8 mouse cellular contexts compared by ENCODE assay signal in genomic region chr11:116586801-116587631, GRCm38 (mm10). TPM values are rescaled to one million over a fixed set of nuclear protein-coding genes. Genes with fewer than 3 reads are reported as not detected.
DNase-seq lines count a peak whose midpoint lies in the region; ATAC-seq and TF ChIP-seq lines count a peak whose summit lies in the region.

No protein-coding gene starts in this region.

- H3K4me1 ChIP-seq in heart, embryonic 16.5 days (ENCODE audit: control insufficient read depth, insufficient read depth, low read length), result peaks cover 4% of the 10 kb centered on the region; the same call in 1 of the 2 replicates
- H3K4me1 ChIP-seq in liver, embryonic 13.5 days (replicated peaks), result peaks cover 39% of the 10 kb centered on the region
- H3K4me1 ChIP-seq in stomach, postnatal 0 days (replicated peaks; ENCODE audit: control insufficient read depth, insufficient read depth), result no peaks in the 10 kb centered on the region

- ATAC-seq in erythroblast, adult 5-6 weeks (replicated peaks; ENCODE audit: low FRiP score, poor library complexity, severe bottlenecking), result peak; percentile 80
- ATAC-seq in heart, embryonic 16.5 days (replicated peaks; ENCODE audit: extremely low read depth, insufficient read depth, low FRiP score), result peak; percentile 25; the same call in 1 of the 2 replicates
- peak; percentile 78 for ATAC-seq in liver, embryonic 13.5 days (ENCODE audit: low read depth)
- ATAC-seq in stomach, postnatal 0 days (ENCODE audit: low FRiP score, low TSS enrichment), result peak; percentile 82

- no peak overlapping the region for H3K4me3 ChIP-seq in heart, embryonic 16.5 days (ENCODE audit: low read length)
- no peak overlapping the region for H3K4me3 ChIP-seq in liver, embryonic 13.5 days (replicated peaks)
- H3K4me3 ChIP-seq in stomach, postnatal 0 days (ENCODE audit: low read depth, low read length), result no peak overlapping the region

- no peaks in the 10 kb centered on the region for H3K9me3 ChIP-seq in heart, embryonic 16.5 days (replicated peaks; ENCODE audit: control insufficient read depth, low read length)
- no peaks in the 10 kb centered on the region for H3K9me3 ChIP-seq in liver, embryonic 13.5 days (replicated peaks)
- no peaks in the 10 kb centered on the region for H3K9me3 ChIP-seq in stomach, postnatal 0 days (ENCODE audit: control insufficient read depth, low read length)

- no peak overlapping the region for H3K4me2 ChIP-seq in heart, embryonic 16.5 days (ENCODE audit: low read depth, low read length)
- H3K4me2 ChIP-seq in liver, embryonic 13.5 days, result no peak overlapping the region
- H3K4me2 ChIP-seq in stomach, postnatal 0 days (replicated peaks; ENCODE audit: low read depth), result no peak overlapping the region; the same call in 1 of the 2 replicates

- no peak overlapping the region for H3K9ac ChIP-seq in heart, embryonic 16.5 days (ENCODE audit: low read length)
- no peak overlapping the region for H3K9ac ChIP-seq in liver, embryonic 13.5 days
- no peak overlapping the region for H3K9ac ChIP-seq in stomach, postnatal 0 days (ENCODE audit: low read length)

- DNase-seq in CD8-positive naive resting alpha-beta T cell, adult 2 months (ENCODE audit: low read depth in 2 of 2, low spot score in 2 of 2), result peak; percentile 72 to 73
- DNase-seq in brain, adult 2 months (ENCODE audit: low read depth, low spot score), result peak; percentile 70
- DNase-seq in kidney, postnatal 10 days, result peak; percentile 83
- peak; percentile 57 for DNase-seq in liver, embryonic 13.5 days
- DNase-seq in neural tube, embryonic 10.5 days (ENCODE audit: extremely low spot score, low spot score), result peak; percentile 80
- peak; percentile 69 for DNase-seq in stomach, postnatal 0 days (ENCODE audit: low spot score)

- H3K36me3 ChIP-seq in heart, embryonic 16.5 days (ENCODE audit: control insufficient read depth, insufficient read depth), result no peaks in the 10 kb centered on the region
- no peaks in the 10 kb centered on the region for H3K36me3 ChIP-seq in liver, embryonic 13.5 days
- no peaks in the 10 kb centered on the region for H3K36me3 ChIP-seq in stomach, postnatal 0 days (ENCODE audit: control insufficient read depth, insufficient read depth, low read length)

- peak; percentile 95 for TF ChIP-seq CTCF in stomach, postnatal 0 days (IDR thresholded peaks at IDR 0.05; ENCODE audit: low read depth)

- H3K27ac ChIP-seq in heart, embryonic 16.5 days (ENCODE audit: low read length), result no peak overlapping the region
- no peak overlapping the region for H3K27ac ChIP-seq in liver, embryonic 13.5 days
- no peak overlapping the region for H3K27ac ChIP-seq in stomach, postnatal 0 days (replicated peaks)

- WGBS in heart, embryonic 16.5 days, result 27% methylated on average over 23 of the region's 23 CpGs
- 23% methylated on average over 23 of the region's 23 CpGs for WGBS in liver, embryonic 13.5 days (ENCODE audit: insufficient replicate concordance)
- WGBS in stomach, postnatal 0 days, result 23% methylated on average over 23 of the region's 23 CpGs

- 0 out of 2 replicates have a peak, but pooled peaks cover 3% of the 10 kb centered on the region for H3K27me3 ChIP-seq in heart, embryonic 16.5 days (ENCODE audit: control insufficient read depth, insufficient read depth, low read length)
- H3K27me3 ChIP-seq in liver, embryonic 13.5 days, result peaks cover 34% of the 10 kb centered on the region
- no peaks in the 10 kb centered on the region for H3K27me3 ChIP-seq in stomach, postnatal 0 days (ENCODE audit: control insufficient read depth, insufficient read depth, low read length)

- no peak for TF ChIP-seq EP300 in stomach, postnatal 0 days (optimal IDR thresholded peaks at IDR 0.05)

RNA-seq across cellular contexts. Expression of gene Aanat, which starts 0.8 kb away (rescaled TPM):
- total RNA-seq in erythroblast, adult 5-6 weeks (2015; ENCODE audit: low replicate concordance), result not detected in 2 replicates
- not detected in 2 replicates for total RNA-seq in erythroblast, adult 5-6 weeks (2017; ENCODE audit: low replicate concordance)
- polyA plus RNA-seq in heart, embryonic 16.5 days (2015; fragmentation: Nextera tagmentation; extraction: Ambion mirVana), result not detected in 2 replicates
- not detected in 2 replicates for polyA plus RNA-seq in liver, embryonic 13.5 days (2015; fragmentation: Nextera tagmentation; extraction: Ambion mirVana)
- polyA plus RNA-seq in stomach, postnatal 0 days (2015; fragmentation: Nextera tagmentation; extraction: Ambion mirVana), result 0.10 TPM in 1 of 2 replicates, not detected in the other

RNA-seq across cellular contexts. Expression of gene Ube2o, which starts 5.8 kb away (rescaled TPM):
- total RNA-seq in erythroblast, adult 5-6 weeks (2015; ENCODE audit: low replicate concordance), result 473 and 508 TPM in 2 replicates
- 800 and 935 TPM in 2 replicates for total RNA-seq in erythroblast, adult 5-6 weeks (2017; ENCODE audit: low replicate concordance)
- polyA plus RNA-seq in heart, embryonic 16.5 days (2015; fragmentation: Nextera tagmentation; extraction: Ambion mirVana), result 5.5 and 6.9 TPM in 2 replicates
- polyA plus RNA-seq in liver, embryonic 13.5 days (2015; fragmentation: Nextera tagmentation; extraction: Ambion mirVana), result 17.5 and 22.1 TPM in 2 replicates
- polyA plus RNA-seq in stomach, postnatal 0 days (2015; fragmentation: Nextera tagmentation; extraction: Ambion mirVana), result 4.7 and 5.3 TPM in 2 replicates

RNA-seq across cellular contexts. Expression of gene Rhbdf2, which starts 39.8 kb away (rescaled TPM):
- total RNA-seq in erythroblast, adult 5-6 weeks (2015; ENCODE audit: low replicate concordance), result 2.3 and 5.0 TPM in 2 replicates
- total RNA-seq in erythroblast, adult 5-6 weeks (2017; ENCODE audit: low replicate concordance), result 2.8 and 3.2 TPM in 2 replicates
- polyA plus RNA-seq in heart, embryonic 16.5 days (2015; fragmentation: Nextera tagmentation; extraction: Ambion mirVana), result 9.9 and 10.3 TPM in 2 replicates
- 5.8 and 6.6 TPM in 2 replicates for polyA plus RNA-seq in liver, embryonic 13.5 days (2015; fragmentation: Nextera tagmentation; extraction: Ambion mirVana)
- 5.7 and 6.1 TPM in 2 replicates for polyA plus RNA-seq in stomach, postnatal 0 days (2015; fragmentation: Nextera tagmentation; extraction: Ambion mirVana)

RNA-seq across cellular contexts. Expression of gene Sphk1, which starts 56.3 kb away (rescaled TPM):
- 14.2 and 15.9 TPM in 2 replicates for total RNA-seq in erythroblast, adult 5-6 weeks (2015; ENCODE audit: low replicate concordance)
- total RNA-seq in erythroblast, adult 5-6 weeks (2017; ENCODE audit: low replicate concordance), result 45.3 and 46.3 TPM in 2 replicates
- polyA plus RNA-seq in heart, embryonic 16.5 days (2015; fragmentation: Nextera tagmentation; extraction: Ambion mirVana), result 3.6 and 4.5 TPM in 2 replicates
- polyA plus RNA-seq in liver, embryonic 13.5 days (2015; fragmentation: Nextera tagmentation; extraction: Ambion mirVana), result 28.5 and 32.7 TPM in 2 replicates
- polyA plus RNA-seq in stomach, postnatal 0 days (2015; fragmentation: Nextera tagmentation; extraction: Ambion mirVana), result 7.9 and 10.0 TPM in 2 replicates

Comparison
In these comparisons a context has a peak if more than half of its experiments do, and no peak if none do; other contexts are left out.
1. ATAC-seq: peak in every context shown above with its lines; median percentile 82 in stomach, postnatal 0 days; 80 in erythroblast, adult 5-6 weeks; 78 in liver, embryonic 13.5 days; 25 in heart, embryonic 16.5 days.